Mouse (Mus musculus) hindbrain, embryonic 13.5 days (tissue): Measurements from ENCODE around the gene Camta1. TPM values are rescaled to one million over a fixed set of nuclear protein-coding genes. Genes with fewer than 3 reads are reported as not detected.
A peak's percentile ranks its signal among the peaks of the same experiment; 100 is the strongest.

Experiments used
- ATAC-seq: fragments of 200-750 bp; cut with Nextera tagmentation; 2 replicates; pipeline ENCODE4 v1.8.0; 2017; ENCODE audit warnings: moderate TSS enrichment; ENCODE audit not compliant: low FRiP score
- H3K27ac ChIP-seq: fragments of 300-500 bp; sonication (generic); 2 replicates; pipeline ENCODE4 v1.5.1; 2015; ENCODE audit warnings: inconsistent platforms, mild to moderate bottlenecking, moderate library complexity
- H3K27me3 ChIP-seq: fragments of 300-500 bp; sonication (generic); 2 replicates; pipeline ENCODE4 v1.6.1; 2015; ENCODE audit warnings: mild to moderate bottlenecking, inconsistent platforms
- H3K36me3 ChIP-seq: fragments of 300-500 bp; sonication (generic); 2 replicates; pipeline ENCODE4 v1.6.1; 2015; ENCODE audit warnings: mild to moderate bottlenecking, inconsistent platforms
- H3K4me1 ChIP-seq: fragments of 300-500 bp; sonication (generic); replicated peaks from 2 replicates; pipeline ENCODE4 v1.6.1; 2015; ENCODE audit warnings: inconsistent platforms
- H3K4me2 ChIP-seq: fragments of 300-500 bp; sonication (generic); 2 replicates; pipeline ENCODE4 v1.6.1; 2015; ENCODE audit warnings: inconsistent platforms, mild to moderate bottlenecking, moderate library complexity
- H3K4me3 ChIP-seq: fragments of 300-500 bp; sonication (generic); 2 replicates; pipeline ENCODE4 v1.5.1; 2015; ENCODE audit warnings: mild to moderate bottlenecking, inconsistent platforms
- H3K9ac ChIP-seq: fragments of 300-500 bp; sonication (generic); 2 replicates; pipeline ENCODE4 v1.6.1; 2015; ENCODE audit warnings: mild to moderate bottlenecking, inconsistent platforms
- H3K9me3 ChIP-seq: fragments of 300-500 bp; sonication (generic); 2 replicates; pipeline ENCODE4 v1.6.1; 2016; ENCODE audit warnings: inconsistent platforms
- WGBS: fragments of 180-500 bp; shearing (Covaris S2); methylation state at CpG from one replicate; pipeline ENCODE4 v1.1.7; 2015; 5-methylcytosine and 5-hydroxymethylcytosine counted together
- polyA plus RNA-seq: library from polyadenylated mRNA; unstranded; fragments of >200 nt; fragmentation: Nextera tagmentation; extraction: Ambion mirVana; gene quantifications from 2 replicates; pipeline ENCODE4 v1.2.1, GENCODE M21; 2015

Gene Camta1
- polyA plus RNA-seq, 1 experiment from 2014 or later: 159 TPM

GRCm38 (mm10) chr4:151132493-151132892 lies 729.2 kb downstream of the Camta1 start:
- 79% methylated on average over 9 of the region's 9 CpGs for WGBS
- Histone ChIP-seq H3K27ac (0 out of 2 replicates have a peak overlapping the region, but pooled peaks have one; percentile 52), H3K27me3 (no peaks in the 10 kb centered on the region), H3K36me3 (no peaks in the 10 kb centered on the region), H3K9me3 (no peaks in the 10 kb centered on the region), H3K4me3 (no peak overlapping the region), H3K9ac (no peak overlapping the region), H3K4me2 (no peak overlapping the region), H3K4me1 (peaks cover 43% of the 10 kb centered on the region)
- no peak for ATAC-seq

GRCm38 (mm10) chr4:151130756-151131490 lies 730.8 kb downstream of the Camta1 start:
- Histone ChIP-seq H3K9ac (peak overlapping the region; percentile 30), H3K4me2 (no peak overlapping the region), H3K36me3 (no peaks in the 10 kb centered on the region), H3K9me3 (no peaks in the 10 kb centered on the region), H3K27ac (peak overlapping the region; percentile 100), H3K27me3 (no peaks in the 10 kb centered on the region), H3K4me1 (peaks cover 58% of the 10 kb centered on the region), H3K4me3 (no peak overlapping the region)
- 56% methylated on average over 9 of the region's 9 CpGs for WGBS
- no peak for ATAC-seq

- Histone ChIP-seq H3K27me3 (no peaks in the 10 kb centered on the region), H3K9me3 (no peaks in the 10 kb centered on the region), H3K4me3 (peak overlapping the region; percentile 47), H3K36me3 (peaks cover 4% of the 10 kb centered on the region; the same call in 1 of the 2 replicates), H3K4me2 (peak overlapping the region; percentile 69), H3K4me1 (peaks cover 64% of the 10 kb centered on the region), H3K9ac (peak overlapping the region; percentile 92), H3K27ac (peak overlapping the region; percentile 100)
- ATAC-seq: no peak
- 60% methylated on average over 16 of the region's 16 CpGs for WGBS
These were observed 731.7 kb downstream of the Camta1 start for GRCm38 (mm10) chr4:151129725-151130557.

- Histone ChIP-seq H3K9ac (peak overlapping the region; percentile 92), H3K27ac (peak overlapping the region; percentile 100), H3K4me2 (peak overlapping the region; percentile 69), H3K4me1 (peaks cover 64% of the 10 kb centered on the region), H3K36me3 (peaks cover 4% of the 10 kb centered on the region; the same call in 1 of the 2 replicates), H3K9me3 (no peaks in the 10 kb centered on the region), H3K27me3 (no peaks in the 10 kb centered on the region), H3K4me3 (peak overlapping the region; percentile 47)
- WGBS: under 1% methylated on average over 69 of the region's 69 CpGs
- ATAC-seq: peak; percentile 84
These were observed 732.8 kb downstream of the Camta1 start for GRCm38 (mm10) chr4:151128641-151129541.

- Histone ChIP-seq H3K4me3 (peak overlapping the region; percentile 47), H3K9me3 (no peaks in the 10 kb centered on the region), H3K27me3 (no peaks in the 10 kb centered on the region), H3K27ac (peak overlapping the region; percentile 100), H3K9ac (peak overlapping the region; percentile 92), H3K4me2 (peak overlapping the region; percentile 69), H3K36me3 (peaks cover 7% of the 10 kb centered on the region), H3K4me1 (peaks cover 62% of the 10 kb centered on the region)
- peak; percentile 55 for ATAC-seq
- 6% methylated on average over 9 of the region's 10 CpGs for WGBS
These were observed 733.8 kb downstream of the Camta1 start for GRCm38 (mm10) chr4:151127636-151128548.

GRCm38 (mm10) chr4:151118883-151119282 lies 742.8 kb downstream of the Camta1 start:
- no peaks in the 10 kb centered on the region for H3K4me1 ChIP-seq
- 73% methylated on average over 3 of the region's 3 CpGs for WGBS

GRCm38 (mm10) chr4:151114574-151114973 lies 747.1 kb downstream of the Camta1 start:
- no peaks in the 10 kb centered on the region; the same call in 1 of the 2 replicates for H3K4me1 ChIP-seq
- H3K27ac ChIP-seq: no peak overlapping the region
- WGBS: 90% methylated on average over 7 of the region's 7 CpGs
- H3K9me3 ChIP-seq: no peaks in the 10 kb centered on the region
- H3K27me3 ChIP-seq: no peaks in the 10 kb centered on the region; the same call in 1 of the 2 replicates
- no peak for ATAC-seq
- H3K4me2 ChIP-seq: no peak overlapping the region
- H3K4me3 ChIP-seq: no peak overlapping the region
- H3K9ac ChIP-seq: no peak overlapping the region
- peaks cover under 1% of the 10 kb centered on the region for H3K36me3 ChIP-seq

More at GRCm38 (mm10) chr4:151118883-151119282, 742.8 kb downstream of the Camta1 start:
- no peak for ATAC-seq
- Histone ChIP-seq H3K27me3 (no peaks in the 10 kb centered on the region), H3K27ac (no peak overlapping the region), H3K9ac (no peak overlapping the region), H3K4me3 (no peak overlapping the region), H3K9me3 (no peaks in the 10 kb centered on the region), H3K4me2 (no peak overlapping the region), H3K36me3 (peaks cover 35% of the 10 kb centered on the region)

- H3K4me3 ChIP-seq: no peak overlapping the region
- ATAC-seq: no peak
These were observed 750.5 kb downstream of the Camta1 start for GRCm38 (mm10) chr4:151111226-151111625.

GRCm38 (mm10) chr4:151108834-151109241 lies 752.8 kb downstream of the Camta1 start:
- peak overlapping the region; percentile 82 for H3K4me2 ChIP-seq
- 6% methylated on average over 11 of the region's 20 CpGs for WGBS
- no peaks in the 10 kb centered on the region for H3K36me3 ChIP-seq
- ATAC-seq: no peak
- peaks cover 35% of the 10 kb centered on the region for H3K4me1 ChIP-seq
- H3K4me3 ChIP-seq: peak overlapping the region; percentile 88
- no peaks in the 10 kb centered on the region for H3K9me3 ChIP-seq
- H3K27me3 ChIP-seq: no peaks in the 10 kb centered on the region; the same call in 1 of the 2 replicates
- peak overlapping the region; percentile 95 for H3K9ac ChIP-seq
- H3K27ac ChIP-seq: peak overlapping the region; percentile 98

More at GRCm38 (mm10) chr4:151111226-151111625, 750.5 kb downstream of the Camta1 start:
- 69% methylated on average over 8 of the region's 8 CpGs for WGBS
- Histone ChIP-seq H3K9ac (0 out of 2 replicates have a peak overlapping the region, but pooled peaks have one; percentile 11), H3K4me2 (no peak overlapping the region), H3K9me3 (no peaks in the 10 kb centered on the region), H3K36me3 (no peaks in the 10 kb centered on the region), H3K4me1 (peaks cover 12% of the 10 kb centered on the region), H3K27me3 (no peaks in the 10 kb centered on the region; the same call in 1 of the 2 replicates), H3K27ac (no peak overlapping the region)

- no peaks in the 10 kb centered on the region; the same call in 1 of the 2 replicates for H3K27me3 ChIP-seq
- H3K4me1 ChIP-seq: peaks cover 40% of the 10 kb centered on the region
- peak; percentile 98 for ATAC-seq
- peak overlapping the region; percentile 98 for H3K27ac ChIP-seq
- H3K4me2 ChIP-seq: peak overlapping the region; percentile 82
- H3K36me3 ChIP-seq: no peaks in the 10 kb centered on the region
- peak overlapping the region; percentile 88 for H3K4me3 ChIP-seq
- peak overlapping the region; percentile 95 for H3K9ac ChIP-seq
- WGBS: under 1% methylated on average over 84 of the region's 101 CpGs
- no peaks in the 10 kb centered on the region for H3K9me3 ChIP-seq
These were observed 753.5 kb downstream of the Camta1 start for GRCm38 (mm10) chr4:151108028-151108771.
